Mouse (Mus musculus): Measurements from ENCODE around the gene Gm16181.

GRCm38 (mm10) chr17:35255704-35256103, 35.1 kb downstream of the Gm16181 start:
- TF ChIP-seq CTCF (IDR thresholded peaks at IDR 0.05; ENCODE audit: control insufficient read depth, insufficient read depth, insufficient read length): no peak
- TF ChIP-seq USF1 (IDR thresholded peaks at IDR 0.05; ENCODE audit: low read depth): no peak
- TF ChIP-seq MYOD1 (IDR thresholded peaks at IDR 0.05; ENCODE audit: control insufficient read depth, insufficient read length, low read depth): no peak
- TF ChIP-seq MYOG (IDR thresholded peaks at IDR 0.05; ENCODE audit: control insufficient read depth, extremely low read depth, insufficient read length): no peak
- no peak for TF ChIP-seq CEBPB (IDR thresholded peaks at IDR 0.05; ENCODE audit: low read depth)
- TF ChIP-seq FOSL1 (IDR thresholded peaks at IDR 0.05; ENCODE audit: insufficient read depth, low read length, poor library complexity, severe bottlenecking): no peak

All from C2C12 (cell line).